Mouse (Mus musculus): ENCODE data around the gene Tdgf1. TPM values are rescaled to one million over a fixed set of nuclear protein-coding genes. Genes with fewer than 3 reads are reported as not detected.

Gene Tdgf1
- 462 and 483 TPM in 2 replicates for polyA plus RNA-seq (2011; ENCODE audit: insufficient read depth, insufficient read length, low read depth, missing spikeins)

GRCm38 (mm10) chr9:110945926-110946325, at the start of gene Tdgf1:
Tdgf1 (minus strand) TSS chr9:110946158.
- peak within 1 kb of the TSS; percentile 97 for H3K27ac ChIP-seq (ENCODE audit: insufficient read depth, low read length)

GRCm38 (mm10) chr9:110994716-110995172, 48.8 kb upstream of the Tdgf1 start:
- Histone ChIP-seq H3K9me3 (replicated peaks; ENCODE audit: control insufficient read depth, insufficient read depth, low read length, poor library complexity, severe bottlenecking) (no peaks in the 10 kb centered on the region), H3K36me3 (ENCODE audit: control insufficient read depth, insufficient read depth, low read length, poor library complexity, severe bottlenecking) (no peaks in the 10 kb centered on the region), H3K27ac (ENCODE audit: insufficient read depth, low read length) (peak overlapping the region; percentile 60), H3K4me1 (ENCODE audit: control insufficient read depth, insufficient read depth, low read length) (no peaks in the 10 kb centered on the region), H3K27me3 (ENCODE audit: control insufficient read depth, insufficient read depth, low read length, poor library complexity, severe bottlenecking) (no peaks in the 10 kb centered on the region), H3K9ac (ENCODE audit: low read depth, poor library complexity, severe bottlenecking) (no peak overlapping the region), H3K4me3 (ENCODE audit: low read depth, low read length) (peak overlapping the region; percentile 50)
- 0 out of 2 replicates have a peak, but pooled peaks have one; percentile 61 for TF ChIP-seq EP300 (IDR thresholded peaks at IDR 0.05; ENCODE audit: insufficient read depth, low read depth, low read length)
- TF ChIP-seq POLR2A (IDR thresholded peaks at IDR 0.05; ENCODE audit: insufficient read depth, low read length): no peak
- peak; percentile 57 for TF ChIP-seq CTCF (IDR thresholded peaks at IDR 0.05; ENCODE audit: low read depth, low read length)

More at GRCm38 (mm10) chr9:110945926-110946325, at the start of gene Tdgf1:
- Histone ChIP-seq H3K9ac (ENCODE audit: low read depth, poor library complexity, severe bottlenecking) (peak within 1 kb of the TSS; percentile 76), H3K27me3 (ENCODE audit: control insufficient read depth, insufficient read depth, low read length, poor library complexity, severe bottlenecking) (no peaks in the 10 kb centered on the region), H3K9me3 (replicated peaks; ENCODE audit: control insufficient read depth, insufficient read depth, low read length, poor library complexity, severe bottlenecking) (no peaks in the 10 kb centered on the region), H3K4me1 (ENCODE audit: control insufficient read depth, insufficient read depth, low read length) (peaks cover 2% of the 10 kb centered on the region), H3K4me3 (ENCODE audit: low read depth, low read length) (peak within 1 kb of the TSS; percentile 87), H3K36me3 (ENCODE audit: control insufficient read depth, insufficient read depth, low read length, poor library complexity, severe bottlenecking) (peaks cover 25% of the 10 kb centered on the region)
- TF ChIP-seq CTCF (IDR thresholded peaks at IDR 0.05; ENCODE audit: low read depth, low read length) (no peak), EP300 (IDR thresholded peaks at IDR 0.05; ENCODE audit: insufficient read depth, low read depth, low read length) (peak; percentile 86), POLR2A (IDR thresholded peaks at IDR 0.05; ENCODE audit: insufficient read depth, low read length) (peak; percentile 61)

- no peaks in the 10 kb centered on the region for H3K4me1 ChIP-seq (ENCODE audit: control insufficient read depth, insufficient read depth, low read length)
- H3K27ac ChIP-seq (ENCODE audit: insufficient read depth, low read length): no peak overlapping the region
- no peaks in the 10 kb centered on the region for H3K27me3 ChIP-seq (ENCODE audit: control insufficient read depth, insufficient read depth, low read length, poor library complexity, severe bottlenecking)
- H3K9ac ChIP-seq (ENCODE audit: low read depth, poor library complexity, severe bottlenecking): no peak overlapping the region
- H3K4me3 ChIP-seq (ENCODE audit: low read depth, low read length): no peak overlapping the region
- no peaks in the 10 kb centered on the region for H3K36me3 ChIP-seq (ENCODE audit: control insufficient read depth, insufficient read depth, low read length, poor library complexity, severe bottlenecking)
- no peak for TF ChIP-seq EP300 (IDR thresholded peaks at IDR 0.05; ENCODE audit: insufficient read depth, low read depth, low read length)
- no peak for TF ChIP-seq POLR2A (IDR thresholded peaks at IDR 0.05; ENCODE audit: insufficient read depth, low read length)
- TF ChIP-seq CTCF (IDR thresholded peaks at IDR 0.05; ENCODE audit: low read depth, low read length): no peak
- no peaks in the 10 kb centered on the region for H3K9me3 ChIP-seq (replicated peaks; ENCODE audit: control insufficient read depth, insufficient read depth, low read length, poor library complexity, severe bottlenecking)
Observed at GRCm38 (mm10) chr9:110993281-110993709, 47.3 kb upstream of the Tdgf1 start.

- H3K9ac ChIP-seq (ENCODE audit: low read depth, poor library complexity, severe bottlenecking): no peak within 1 kb of the TSS
- H3K9me3 ChIP-seq (replicated peaks; ENCODE audit: control insufficient read depth, insufficient read depth, low read length, poor library complexity, severe bottlenecking): no peaks in the 10 kb centered on the region
- no peak within 1 kb of the TSS for H3K4me3 ChIP-seq (ENCODE audit: low read depth, low read length)
- H3K27ac ChIP-seq (ENCODE audit: insufficient read depth, low read length): no peak within 1 kb of the TSS
- H3K27me3 ChIP-seq (ENCODE audit: control insufficient read depth, insufficient read depth, low read length, poor library complexity, severe bottlenecking): no peaks in the 10 kb centered on the region
- H3K36me3 ChIP-seq (ENCODE audit: control insufficient read depth, insufficient read depth, low read length, poor library complexity, severe bottlenecking): no peaks in the 10 kb centered on the region
- TF ChIP-seq CTCF (IDR thresholded peaks at IDR 0.05; ENCODE audit: low read depth, low read length) (no peak), POLR2A (IDR thresholded peaks at IDR 0.05; ENCODE audit: insufficient read depth, low read length) (no peak), EP300 (IDR thresholded peaks at IDR 0.05; ENCODE audit: insufficient read depth, low read depth, low read length) (no peak)
- no peaks in the 10 kb centered on the region for H3K4me1 ChIP-seq (ENCODE audit: control insufficient read depth, insufficient read depth, low read length)
Observed at GRCm38 (mm10) chr9:110990204-110990603, 44.2 kb upstream of the Tdgf1 start, which contains the start of gene Rtp3. Rtp3 (minus strand) TSS chr9:110990583.

- no peak overlapping the region for H3K9ac ChIP-seq (ENCODE audit: low read depth, poor library complexity, severe bottlenecking)
Observed at GRCm38 (mm10) chr9:110989543-110989942, 43.6 kb upstream of the Tdgf1 start.

GRCm38 (mm10) chr9:110989141-110989540, 43.2 kb upstream of the Tdgf1 start:
- TF ChIP-seq POLR2A (IDR thresholded peaks at IDR 0.05; ENCODE audit: insufficient read depth, low read length): no peak
- no peak for TF ChIP-seq CTCF (IDR thresholded peaks at IDR 0.05; ENCODE audit: low read depth, low read length)
- TF ChIP-seq EP300 (IDR thresholded peaks at IDR 0.05; ENCODE audit: insufficient read depth, low read depth, low read length): no peak
- H3K4me3 ChIP-seq (ENCODE audit: low read depth, low read length): no peak overlapping the region
- H3K27me3 ChIP-seq (ENCODE audit: control insufficient read depth, insufficient read depth, low read length, poor library complexity, severe bottlenecking): no peaks in the 10 kb centered on the region
- no peak overlapping the region for H3K9ac ChIP-seq (ENCODE audit: low read depth, poor library complexity, severe bottlenecking)
- no peaks in the 10 kb centered on the region for H3K36me3 ChIP-seq (ENCODE audit: control insufficient read depth, insufficient read depth, low read length, poor library complexity, severe bottlenecking)
- H3K9me3 ChIP-seq (replicated peaks; ENCODE audit: control insufficient read depth, insufficient read depth, low read length, poor library complexity, severe bottlenecking): no peaks in the 10 kb centered on the region
- H3K27ac ChIP-seq (ENCODE audit: insufficient read depth, low read length): no peak overlapping the region
- no peaks in the 10 kb centered on the region for H3K4me1 ChIP-seq (ENCODE audit: control insufficient read depth, insufficient read depth, low read length)

More at GRCm38 (mm10) chr9:110989543-110989942, 43.6 kb upstream of the Tdgf1 start:
- Histone ChIP-seq H3K36me3 (ENCODE audit: control insufficient read depth, insufficient read depth, low read length, poor library complexity, severe bottlenecking) (no peaks in the 10 kb centered on the region), H3K27me3 (ENCODE audit: control insufficient read depth, insufficient read depth, low read length, poor library complexity, severe bottlenecking) (no peaks in the 10 kb centered on the region), H3K4me3 (ENCODE audit: low read depth, low read length) (no peak overlapping the region), H3K9me3 (replicated peaks; ENCODE audit: control insufficient read depth, insufficient read depth, low read length, poor library complexity, severe bottlenecking) (no peaks in the 10 kb centered on the region), H3K4me1 (ENCODE audit: control insufficient read depth, insufficient read depth, low read length) (no peaks in the 10 kb centered on the region), H3K27ac (ENCODE audit: insufficient read depth, low read length) (no peak overlapping the region)
- TF ChIP-seq POLR2A (IDR thresholded peaks at IDR 0.05; ENCODE audit: insufficient read depth, low read length) (no peak), EP300 (IDR thresholded peaks at IDR 0.05; ENCODE audit: insufficient read depth, low read depth, low read length) (no peak), CTCF (IDR thresholded peaks at IDR 0.05; ENCODE audit: low read depth, low read length) (no peak)
